Mouse (Mus musculus) CH12.LX (cell line): ENCODE measurements around the gene Blnk.

Experiments used
- CHD2 ChIP-seq: IDR thresholded peaks from 2 replicates; pipeline ENCODE4 v1.6.1; 2011; ENCODE audit warnings: low read length, improper control_type of control experiment
- CTCF ChIP-seq, 2 experiments: IDR thresholded peaks in 1 of 2; conservative IDR thresholded peaks in 1 of 2; 2 replicates each; pipeline ENCODE4 v1.5.1; 2011 to 2012; ENCODE audit warnings: low read depth in 2 of 2, low read length in 2 of 2, improper control_type of control experiment in 1 of 2, inconsistent platforms in 1 of 2, mild to moderate bottlenecking in 1 of 2, moderate library complexity in 1 of 2
- EP300 ChIP-seq: IDR thresholded peaks from 2 replicates; pipeline ENCODE4 v1.6.1; 2011; ENCODE audit warnings: low read length, improper control_type of control experiment
- HCFC1 ChIP-seq: IDR thresholded peaks from 2 replicates; pipeline ENCODE4 v1.6.1; 2012; ENCODE audit warnings: low read depth, mild to moderate bottlenecking, inconsistent platforms, low read length, improper control_type of control experiment
- IRF4 ChIP-seq: IDR thresholded peaks from 2 replicates; pipeline ENCODE4 v1.6.1; 2014; ENCODE audit warnings: low read depth, mild to moderate bottlenecking, inconsistent platforms, low read length, improper control_type of control experiment
- KAT2A ChIP-seq: IDR thresholded peaks from 2 replicates; pipeline ENCODE4 v1.6.1; 2012; ENCODE audit warnings: low read length, improper control_type of control experiment, inconsistent platforms; ENCODE audit not compliant: insufficient replicate concordance
- MAFK ChIP-seq: IDR thresholded peaks from 2 replicates; pipeline ENCODE4 v1.6.1; 2011; ENCODE audit warnings: low read length, improper control_type of control experiment; ENCODE audit not compliant: insufficient replicate concordance
- MYC ChIP-seq: IDR thresholded peaks from 2 replicates; pipeline ENCODE4 v1.6.1; 2011; ENCODE audit warnings: low read depth, mild to moderate bottlenecking, improper control_type of control experiment, low read length
- NRF1 ChIP-seq: IDR thresholded peaks from 2 replicates; pipeline ENCODE4 v1.6.1; 2014; ENCODE audit warnings: low read depth, mild to moderate bottlenecking, inconsistent platforms, low read length, improper control_type of control experiment, moderate library complexity
- POLR2A ChIP-seq: IDR thresholded peaks from 2 replicates; pipeline ENCODE4 v1.6.1; 2011; ENCODE audit warnings: low read depth, mild to moderate bottlenecking, improper control_type of control experiment, low read length
- POLR2AphosphoS2 ChIP-seq: IDR thresholded peaks from 2 replicates; pipeline ENCODE4 v1.6.1; 2011; ENCODE audit warnings: low read depth, low read length, improper control_type of control experiment
- USF1 ChIP-seq: IDR thresholded peaks from 2 replicates; pipeline ENCODE4 v1.6.1; 2014; ENCODE audit warnings: low read depth, mild to moderate bottlenecking, inconsistent platforms, low read length, improper control_type of control experiment
- ZC3H11A ChIP-seq: IDR thresholded peaks from 2 replicates; pipeline ENCODE4 v1.6.1; 2012; ENCODE audit warnings: low read depth, mild to moderate bottlenecking, inconsistent platforms, low read length, improper control_type of control experiment
- ZKSCAN1 ChIP-seq: IDR thresholded peaks from 2 replicates; pipeline ENCODE4 v1.6.1; 2012; ENCODE audit warnings: low read depth, inconsistent platforms, low read length, improper control_type of control experiment, borderline replicate concordance

DNA sequence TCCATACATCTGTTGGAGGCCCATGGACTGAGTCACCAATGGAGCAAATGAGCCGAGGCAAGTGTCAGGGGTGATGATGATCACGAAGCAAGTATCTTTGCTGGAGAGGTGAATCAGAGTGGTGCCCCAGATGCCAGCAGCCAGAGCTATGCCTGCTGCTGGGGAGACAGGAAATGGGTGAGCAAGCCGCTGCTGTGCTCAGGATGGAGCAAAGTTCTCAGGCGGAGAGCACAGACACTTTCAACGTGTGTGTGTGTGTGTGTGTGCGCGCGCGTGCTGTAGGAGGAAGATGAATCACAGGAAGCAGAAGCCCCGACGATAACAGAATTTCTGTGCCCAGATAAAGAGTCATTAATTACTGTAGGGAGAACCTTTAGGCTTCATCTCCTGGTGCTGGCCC lies 36.7 kb upstream of the Blnk start:
- TF ChIP-seq NRF1 (no peak), USF1 (no peak), CTCF (conservative IDR thresholded peaks at IDR 0.05 in 1 of 2, IDR thresholded peaks at IDR 0.05 in 1 of 2; ENCODE audit: low read depth in 2 of 2, low read length in 2 of 2) (no peak), EP300 (no peak), POLR2A (no peak), ZC3H11A (no peak), POLR2AphosphoS2 (no peak), KAT2A (no peak), ZKSCAN1 (no peak), HCFC1 (no peak), CHD2 (no peak), IRF4 (no peak), MYC (no peak), MAFK (no peak)
